ENCODE assay signal across 8 mouse cellular contexts in the genomic region with DNA sequence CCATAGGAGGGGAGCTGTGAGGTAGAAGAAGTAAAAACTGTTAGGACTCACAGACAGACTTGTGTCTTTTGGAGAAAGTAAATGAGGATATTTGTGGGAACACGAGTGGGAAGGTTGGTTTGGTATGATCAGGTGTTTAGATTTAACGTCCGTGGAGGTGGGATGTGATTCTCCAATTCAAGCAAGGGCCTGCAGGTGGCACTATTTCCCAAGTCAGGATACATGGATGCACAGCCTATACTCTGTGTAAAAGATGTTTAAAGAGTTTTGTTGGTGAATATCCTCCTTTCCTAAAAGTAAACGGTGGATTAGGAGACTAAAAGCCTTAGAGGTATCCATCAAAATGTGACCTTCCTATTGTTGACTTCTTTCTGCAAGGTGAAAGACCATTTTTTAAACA. TPM values are rescaled to one million over a fixed set of nuclear protein-coding genes. Genes with fewer than 3 reads are reported as not detected.
DNase-seq lines count a peak whose midpoint lies in the region; ATAC-seq and TF ChIP-seq lines count a peak whose summit lies in the region.

No protein-coding gene starts in this region.

- no peaks in the 10 kb centered on the region for H3K9me3 ChIP-seq in forebrain, embryonic 12.5 days
- H3K9me3 ChIP-seq in stomach, postnatal 0 days (ENCODE audit: control insufficient read depth, low read length) = no peaks in the 10 kb centered on the region

- no peak overlapping the region for H3K4me2 ChIP-seq in forebrain, embryonic 12.5 days
- no peak overlapping the region for H3K4me2 ChIP-seq in stomach, postnatal 0 days (replicated peaks; ENCODE audit: low read depth)

- TF ChIP-seq CTCF in stomach, postnatal 0 days (IDR thresholded peaks at IDR 0.05; ENCODE audit: low read depth) = peak; percentile 84

- ATAC-seq in CD4-positive, CD25-positive, alpha-beta regulatory T cell, adult 4 months = no peak
- 0 out of 2 replicates have a peak, but pooled peaks have one; percentile 61 for ATAC-seq in forebrain, embryonic 12.5 days (ENCODE audit: low FRiP score)
- ATAC-seq in stomach, postnatal 0 days (ENCODE audit: low FRiP score, low TSS enrichment) = no peak

- no peaks in the 10 kb centered on the region for H3K4me1 ChIP-seq in forebrain, embryonic 12.5 days
- no peaks in the 10 kb centered on the region for H3K4me1 ChIP-seq in stomach, postnatal 0 days (replicated peaks; ENCODE audit: control insufficient read depth, insufficient read depth)

- H3K27ac ChIP-seq in forebrain, embryonic 12.5 days = no peak overlapping the region
- H3K27ac ChIP-seq in stomach, postnatal 0 days (replicated peaks) = no peak overlapping the region

- peak; percentile 55 for DNase-seq in CD4-positive, CD25-positive, alpha-beta regulatory T cell, adult 2 months (ENCODE audit: low read depth, low spot score)
- peak; percentile 63 for DNase-seq in urinary bladder, postnatal 14 days (ENCODE audit: low spot score)
- DNase-seq in urinary bladder, postnatal 10 days (ENCODE audit: low spot score) = no peak
- DNase-seq in kidney, postnatal 36 days = peak; percentile 47 to 83
- peak; percentile 67 for DNase-seq in lung, postnatal 36 days
- peak; percentile 64 for DNase-seq in stomach, postnatal 0 days (ENCODE audit: low spot score)

- TF ChIP-seq EP300 in stomach, postnatal 0 days (optimal IDR thresholded peaks at IDR 0.05) = no peak

- H3K9ac ChIP-seq in forebrain, embryonic 12.5 days = no peak overlapping the region
- H3K9ac ChIP-seq in stomach, postnatal 0 days (ENCODE audit: low read length) = no peak overlapping the region

- no peak overlapping the region for H3K4me3 ChIP-seq in forebrain, embryonic 12.5 days (replicated peaks)
- H3K4me3 ChIP-seq in stomach, postnatal 0 days (ENCODE audit: low read depth, low read length) = no peak overlapping the region

- 6% methylated on average over 4 of the region's 4 CpGs for WGBS in forebrain, embryonic 12.5 days
- WGBS in stomach, postnatal 0 days = 5% methylated on average over 4 of the region's 4 CpGs

- H3K27me3 ChIP-seq in forebrain, embryonic 12.5 days = no peaks in the 10 kb centered on the region
- no peaks in the 10 kb centered on the region for H3K27me3 ChIP-seq in stomach, postnatal 0 days (ENCODE audit: control insufficient read depth, insufficient read depth, low read length)

- H3K36me3 ChIP-seq in forebrain, embryonic 12.5 days (replicated peaks) = no peaks in the 10 kb centered on the region
- H3K36me3 ChIP-seq in stomach, postnatal 0 days (ENCODE audit: control insufficient read depth, insufficient read depth, low read length) = no peaks in the 10 kb centered on the region

RNA-seq across cellular contexts. Expression of gene Hebp2, which starts 17.1 kb away (rescaled TPM):
- not detected for polyA plus RNA-seq in CD4-positive, CD25-positive, alpha-beta regulatory T cell, adult 4 months (2017; shearing (Covaris generic))
- 6.8 and 8.8 TPM in 2 replicates for polyA plus RNA-seq in forebrain, embryonic 12.5 days (2016; fragmentation: Nextera tagmentation; extraction: Ambion mirVana)
- polyA plus RNA-seq in stomach, postnatal 0 days (2015; fragmentation: Nextera tagmentation; extraction: Ambion mirVana) = 112 and 129 TPM in 2 replicates

Comparison
In these comparisons a context has a peak if more than half of its experiments do, and no peak if none do; other contexts are left out.
1. RNA of gene Hebp2, which starts 17.1 kb away (polyA plus RNA-seq): 112 to 129 TPM in stomach, postnatal 0 days; 6.8 to 8.8 TPM in forebrain, embryonic 12.5 days and not detected in CD4-positive, CD25-positive, alpha-beta regulatory T cell, adult 4 months; every median in the first group is over 10 times any median in the second.